Mouse (Mus musculus): ENCODE results near the gene Cox6a1. TPM values are rescaled to one million over a fixed set of nuclear protein-coding genes. Genes with fewer than 3 reads are reported as not detected.
"Not testable (repeated sequence)": the region's sequence is repeated elsewhere in the genome, so short reads cannot be mapped to it uniquely, and the experiment has no call there.

The Cox6a1 gene
- 280 and 336 TPM in 2 replicates for polyA plus RNA-seq (2011; ENCODE audit: insufficient read length, low read depth, missing spikeins)

DNA sequence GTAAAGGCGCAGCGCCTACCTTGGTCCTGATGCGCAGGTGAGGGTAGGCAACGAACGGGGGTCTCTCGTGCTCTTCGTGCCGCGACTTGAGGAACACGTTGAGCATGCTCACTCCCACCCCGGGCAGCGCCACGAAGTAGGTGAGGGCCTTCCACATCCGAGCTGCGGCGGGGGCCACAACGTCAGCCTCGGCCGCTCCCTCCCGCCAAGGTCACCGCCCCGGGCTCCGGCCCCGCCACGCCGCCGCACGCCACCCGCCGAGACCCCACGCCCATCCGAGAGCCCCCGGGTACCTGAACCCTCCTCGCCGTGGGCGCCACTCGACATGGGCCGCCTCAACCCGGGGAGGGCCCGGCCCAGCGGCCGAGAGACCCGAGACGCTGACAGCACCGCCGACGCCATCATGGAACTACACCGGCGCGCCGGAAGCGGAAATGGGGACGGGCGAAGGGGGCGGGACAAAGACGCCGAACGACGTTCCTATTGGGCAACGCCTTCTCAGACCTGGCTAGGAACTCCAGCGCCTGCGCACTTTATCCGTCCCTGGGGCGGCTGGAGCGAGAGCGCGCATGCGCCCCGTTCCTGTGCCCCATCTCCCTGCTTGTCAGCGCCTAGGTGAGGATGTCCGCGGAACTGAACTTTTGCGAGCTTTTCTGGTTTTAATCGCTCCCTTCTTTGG is at the start of gene Cox6a1:
Gene Cox6a1 (minus strand): TSS at position 436 of the 679 bp plus-strand sequence.
- no peak for TF ChIP-seq CTCF (IDR thresholded peaks at IDR 0.05; ENCODE audit: borderline replicate concordance, insufficient read depth, low read length)
- TF ChIP-seq POLR2A (IDR thresholded peaks at IDR 0.05; ENCODE audit: low read depth, low read length), result peak; percentile 77
- H3K4me1 ChIP-seq (ENCODE audit: control insufficient read depth, insufficient read depth, low read length), result peaks cover 5% of the 10 kb centered on the region; the same call in 1 of the 2 replicates
- peak within 1 kb of the TSS; percentile 98 for H3K4me3 ChIP-seq (ENCODE audit: insufficient read depth, low read length)
- peak within 1 kb of the TSS; percentile 62 for H3K27ac ChIP-seq (ENCODE audit: insufficient read depth, low read length)

GRCm38 (mm10) chr5:115397839-115398780 is 49.3 kb upstream of the Cox6a1 start:
- Histone ChIP-seq H3K27ac (ENCODE audit: insufficient read depth, low read length) (no peak overlapping the region), H3K4me1 (ENCODE audit: control insufficient read depth, insufficient read depth, low read length) (no peaks in the 10 kb centered on the region), H3K4me3 (ENCODE audit: insufficient read depth, low read length) (0 out of 2 replicates have a peak overlapping the region, but pooled peaks have one; percentile 10)
- no peak for TF ChIP-seq POLR2A (IDR thresholded peaks at IDR 0.05; ENCODE audit: low read depth, low read length)
- no peak for TF ChIP-seq CTCF (IDR thresholded peaks at IDR 0.05; ENCODE audit: borderline replicate concordance, insufficient read depth, low read length)

DNA sequence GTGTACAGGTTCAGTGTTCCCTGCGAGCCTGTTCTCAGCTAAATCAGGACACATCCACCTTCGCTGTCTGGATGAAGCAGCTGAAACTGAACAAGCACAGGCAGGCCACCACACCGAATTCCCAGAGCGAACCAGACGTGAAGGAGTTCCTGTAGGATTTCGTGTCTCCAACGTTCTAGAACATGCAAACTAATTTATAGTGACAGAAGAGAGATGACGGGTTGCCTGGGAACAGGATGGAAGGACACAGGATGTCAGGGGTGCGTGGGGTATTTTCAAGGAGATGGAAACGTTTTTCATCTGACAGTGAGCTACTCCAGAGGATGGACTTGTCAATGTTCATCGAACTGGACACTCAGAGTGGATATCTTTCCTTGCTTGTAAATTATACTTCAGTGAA is 47.9 kb upstream of the Cox6a1 start:
- no peak overlapping the region for H3K4me3 ChIP-seq (ENCODE audit: insufficient read depth, low read length)
- H3K27ac ChIP-seq (ENCODE audit: insufficient read depth, low read length), result no peak overlapping the region
- H3K4me1 ChIP-seq (ENCODE audit: control insufficient read depth, insufficient read depth, low read length), result no peaks in the 10 kb centered on the region
- TF ChIP-seq CTCF (IDR thresholded peaks at IDR 0.05; ENCODE audit: borderline replicate concordance, insufficient read depth, low read length), result no peak
- TF ChIP-seq POLR2A (IDR thresholded peaks at IDR 0.05; ENCODE audit: low read depth, low read length), result no peak

- no peak for TF ChIP-seq CTCF (IDR thresholded peaks at IDR 0.05; ENCODE audit: borderline replicate concordance, insufficient read depth, low read length)
- TF ChIP-seq POLR2A (IDR thresholded peaks at IDR 0.05; ENCODE audit: low read depth, low read length), result no peak
Observed at GRCm38 (mm10) chr5:115394836-115395235, 46.1 kb upstream of the Cox6a1 start.

DNA sequence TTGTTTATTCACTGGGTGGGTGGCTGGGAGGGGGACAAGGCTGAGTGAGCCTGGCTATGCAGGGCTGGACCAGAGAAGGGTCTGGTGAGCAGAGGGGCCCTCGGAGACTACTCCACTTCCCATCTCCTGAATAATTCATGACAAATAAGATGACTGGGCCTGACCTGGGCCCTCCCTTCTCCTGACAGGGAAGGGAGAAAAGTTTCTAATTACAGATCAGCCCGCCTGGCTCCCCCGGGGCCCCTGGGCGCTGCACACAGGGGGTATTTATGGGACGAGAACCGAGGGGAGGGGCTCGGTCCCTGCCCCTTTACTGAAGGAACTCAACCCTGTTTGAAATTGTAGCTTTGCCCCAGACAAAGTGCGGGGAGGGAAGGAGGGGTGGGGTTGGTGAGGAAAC is 45.4 kb upstream of the Cox6a1 start:
- Histone ChIP-seq H3K4me1 (ENCODE audit: control insufficient read depth, insufficient read depth, low read length) (no peaks in the 10 kb centered on the region), H3K4me3 (ENCODE audit: insufficient read depth, low read length) (no peak overlapping the region), H3K27ac (ENCODE audit: insufficient read depth, low read length) (no peak overlapping the region)
- TF ChIP-seq POLR2A (IDR thresholded peaks at IDR 0.05; ENCODE audit: low read depth, low read length) (no peak), CTCF (IDR thresholded peaks at IDR 0.05; ENCODE audit: borderline replicate concordance, insufficient read depth, low read length) (no peak)

More at GRCm38 (mm10) chr5:115394836-115395235, 46.1 kb upstream of the Cox6a1 start:
- H3K27ac ChIP-seq (ENCODE audit: insufficient read depth, low read length), result no peak overlapping the region
- H3K4me1 ChIP-seq (ENCODE audit: control insufficient read depth, insufficient read depth, low read length), result no peaks in the 10 kb centered on the region
- no peak overlapping the region for H3K4me3 ChIP-seq (ENCODE audit: insufficient read depth, low read length)

DNA sequence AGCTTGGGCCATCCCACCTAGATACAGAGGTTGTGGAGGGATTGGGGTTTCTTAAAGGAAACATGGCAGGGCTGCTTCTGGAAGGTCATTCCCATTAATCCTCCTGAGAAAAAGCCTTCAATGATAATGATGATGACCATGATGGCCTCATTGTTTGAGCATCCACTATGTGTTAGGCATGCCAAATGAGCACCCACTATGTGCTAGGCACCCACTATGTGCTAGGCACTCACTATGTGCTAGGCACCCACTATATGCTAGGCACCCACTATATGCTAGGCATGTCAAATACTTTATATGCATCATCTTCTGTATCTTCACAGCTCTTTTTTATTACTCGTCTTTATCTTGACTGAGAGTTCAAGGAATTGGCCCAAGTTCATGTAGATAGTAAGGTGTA is 44.2 kb upstream of the Cox6a1 start:
- H3K4me1 ChIP-seq (ENCODE audit: control insufficient read depth, insufficient read depth, low read length), result no peaks in the 10 kb centered on the region
- no peak overlapping the region for H3K27ac ChIP-seq (ENCODE audit: insufficient read depth, low read length)
- TF ChIP-seq CTCF (IDR thresholded peaks at IDR 0.05; ENCODE audit: borderline replicate concordance, insufficient read depth, low read length), result no peak
- TF ChIP-seq POLR2A (IDR thresholded peaks at IDR 0.05; ENCODE audit: low read depth, low read length), result no peak
- no peak overlapping the region for H3K4me3 ChIP-seq (ENCODE audit: insufficient read depth, low read length)

DNA sequence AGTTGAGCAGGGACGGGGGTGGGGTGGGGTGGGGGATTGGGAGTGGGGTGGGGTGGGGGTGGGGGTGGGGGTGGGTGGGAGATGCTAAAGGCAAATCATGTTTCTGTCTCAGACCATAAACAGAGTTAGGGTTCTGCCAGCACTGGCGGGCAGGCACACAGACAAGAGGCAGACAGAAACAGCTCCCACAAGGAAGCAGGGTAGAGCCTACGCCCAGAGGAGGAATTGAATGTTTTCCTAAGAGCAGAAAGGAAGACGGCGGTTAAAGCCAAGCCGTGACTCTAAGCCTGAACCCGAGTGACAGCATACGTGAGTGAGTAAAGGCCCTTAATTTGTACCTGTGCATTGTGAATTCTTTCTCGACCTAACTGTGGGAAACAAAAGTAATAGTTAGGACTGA is 43.2 kb upstream of the Cox6a1 start:
- TF ChIP-seq POLR2A (IDR thresholded peaks at IDR 0.05; ENCODE audit: low read depth, low read length) (no peak), CTCF (IDR thresholded peaks at IDR 0.05; ENCODE audit: borderline replicate concordance, insufficient read depth, low read length) (no peak)
- no peak overlapping the region for H3K4me3 ChIP-seq (ENCODE audit: insufficient read depth, low read length)
- no peaks in the 10 kb centered on the region for H3K4me1 ChIP-seq (ENCODE audit: control insufficient read depth, insufficient read depth, low read length)
- no peak overlapping the region for H3K27ac ChIP-seq (ENCODE audit: insufficient read depth, low read length)

DNA sequence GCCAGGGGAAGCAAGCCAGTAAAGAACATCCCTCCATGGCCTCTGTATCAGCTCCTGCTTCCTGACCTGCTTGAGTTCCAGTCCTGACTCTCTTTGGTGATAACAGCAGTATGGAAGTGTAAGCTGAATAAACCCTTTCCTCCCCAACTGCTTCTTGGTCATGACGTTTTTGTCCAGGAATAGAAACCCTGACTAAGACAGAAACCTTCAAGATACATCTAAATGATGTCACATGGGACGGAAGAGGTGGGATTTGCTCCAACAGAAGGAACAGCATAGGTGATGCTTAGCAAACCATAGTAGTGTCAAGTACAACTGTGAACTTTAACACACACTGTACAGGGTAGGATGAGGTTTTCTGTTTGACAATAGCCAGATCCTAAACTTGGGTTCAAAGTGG is 30.1 kb upstream of the Cox6a1 start:
- not testable (repeated sequence) for H3K27ac ChIP-seq (ENCODE audit: insufficient read depth, low read length); H3K4me3 ChIP-seq (ENCODE audit: insufficient read depth, low read length); H3K4me1 ChIP-seq (ENCODE audit: control insufficient read depth, insufficient read depth, low read length)

DNA sequence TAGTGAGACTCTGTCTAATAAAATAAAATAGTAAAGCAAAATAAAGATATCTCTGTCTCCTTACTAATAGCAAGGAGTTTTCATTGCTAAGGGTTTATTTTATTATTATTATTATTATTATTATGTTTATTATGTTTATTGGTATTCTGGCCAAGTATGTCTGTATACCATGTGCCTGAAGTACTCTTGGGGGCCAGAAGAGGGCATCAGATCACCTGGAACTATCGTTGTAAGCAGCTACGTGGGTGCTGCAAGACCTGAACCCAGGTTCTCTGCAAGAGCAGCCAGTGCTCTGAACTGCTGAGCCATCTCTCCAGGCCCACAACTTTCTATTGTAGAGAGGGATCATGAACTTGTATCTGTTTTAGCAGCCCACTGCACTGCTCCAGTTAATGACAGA is 26.7 kb upstream of the Cox6a1 start:
- TF ChIP-seq POLR2A (IDR thresholded peaks at IDR 0.05; ENCODE audit: low read depth, low read length) (no peak), CTCF (IDR thresholded peaks at IDR 0.05; ENCODE audit: borderline replicate concordance, insufficient read depth, low read length) (no peak)
- no peak overlapping the region for H3K4me3 ChIP-seq (ENCODE audit: insufficient read depth, low read length)
- H3K27ac ChIP-seq (ENCODE audit: insufficient read depth, low read length), result no peak overlapping the region
- no peaks in the 10 kb centered on the region for H3K4me1 ChIP-seq (ENCODE audit: control insufficient read depth, insufficient read depth, low read length)
